Mouse (Mus musculus): ENCODE data around the gene Tmem163. TPM values are rescaled to one million over a fixed set of nuclear protein-coding genes. Genes with fewer than 3 reads are reported as not detected.

The Tmem163 gene
- polyA plus RNA-seq, 1 experiment from 2014 or later: 0.84 TPM

DNA sequence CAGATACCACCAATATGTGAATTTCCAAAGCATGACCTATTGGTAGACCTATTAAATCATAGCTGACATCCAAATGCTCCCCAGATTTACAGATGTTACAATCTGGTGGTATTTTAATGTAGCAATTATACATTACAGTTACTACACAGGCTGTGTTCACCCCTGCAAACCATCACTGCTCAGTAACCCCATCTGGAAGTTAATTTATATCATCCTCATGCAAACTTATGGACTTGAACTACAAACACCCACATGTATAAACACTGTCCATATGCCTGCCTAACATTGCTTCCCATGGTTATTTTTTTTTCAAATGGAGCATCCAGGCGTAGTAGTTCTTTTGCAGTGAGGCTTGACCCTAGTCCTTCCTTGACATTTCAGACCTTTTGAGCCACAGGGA lies 238.3 kb downstream of the Tmem163 start:
- peaks cover 28% of the 10 kb centered on the region for H3K4me1 ChIP-seq (replicated peaks; ENCODE audit: control insufficient read depth, insufficient read depth, low read length)
- 52% methylated on average over 1 of the region's 1 CpGs for WGBS
- no peaks in the 10 kb centered on the region for H3K9me3 ChIP-seq (ENCODE audit: control insufficient read depth, low read length)
- no peak overlapping the region for H3K4me3 ChIP-seq (ENCODE audit: low read depth, low read length)
- no peak for DNase-seq (ENCODE audit: low spot score)
- no peaks in the 10 kb centered on the region for H3K27me3 ChIP-seq (replicated peaks; ENCODE audit: control insufficient read depth, insufficient read depth, low read length)
- no peaks in the 10 kb centered on the region for H3K36me3 ChIP-seq (ENCODE audit: control insufficient read depth, insufficient read depth, low read length)
- H3K27ac ChIP-seq (ENCODE audit: low read depth): peak overlapping the region; percentile 54; the same call in 1 of the 2 replicates
- ATAC-seq (replicated peaks; ENCODE audit: low FRiP score, low TSS enrichment, low read depth): peak; percentile 33; the same call in 1 of the 2 replicates
- H3K4me2 ChIP-seq (ENCODE audit: low read length): no peak overlapping the region
- H3K9ac ChIP-seq (ENCODE audit: low read length): no peak overlapping the region

DNA sequence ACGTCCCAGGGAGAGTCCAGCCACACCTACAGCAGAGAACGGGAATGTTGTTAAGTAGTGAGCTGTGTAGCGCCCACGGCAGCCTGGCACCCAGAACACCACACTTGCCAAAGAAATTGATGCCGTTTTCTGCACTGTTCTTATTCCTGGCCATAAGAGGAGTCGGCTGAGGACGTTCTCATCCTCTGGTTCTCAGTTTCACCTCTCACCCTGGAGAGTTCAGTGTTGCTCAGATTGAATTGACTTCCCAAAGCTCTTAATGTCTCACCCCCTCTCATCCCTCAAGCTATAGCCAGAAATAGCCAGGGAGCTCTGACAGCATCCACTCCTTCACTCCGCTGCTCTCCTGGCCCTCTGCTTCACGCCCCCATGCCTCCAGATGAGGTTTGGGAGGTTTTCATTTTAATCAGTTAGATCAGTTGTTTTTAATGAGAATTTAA lies 239.9 kb downstream of the Tmem163 start:
- Histone ChIP-seq H3K27ac (ENCODE audit: low read depth) (peak overlapping the region; percentile 54; the same call in 1 of the 2 replicates), H3K27me3 (replicated peaks; ENCODE audit: control insufficient read depth, insufficient read depth, low read length) (no peaks in the 10 kb centered on the region), H3K4me3 (ENCODE audit: low read depth, low read length) (no peak overlapping the region), H3K4me2 (ENCODE audit: low read length) (no peak overlapping the region), H3K4me1 (replicated peaks; ENCODE audit: control insufficient read depth, insufficient read depth, low read length) (peaks cover 22% of the 10 kb centered on the region), H3K9me3 (ENCODE audit: control insufficient read depth, low read length) (no peaks in the 10 kb centered on the region), H3K36me3 (ENCODE audit: control insufficient read depth, insufficient read depth, low read length) (no peaks in the 10 kb centered on the region), H3K9ac (ENCODE audit: low read length) (no peak overlapping the region)
- no peak for ATAC-seq (replicated peaks; ENCODE audit: low FRiP score, low TSS enrichment, low read depth)
- 75% methylated on average over 9 of the region's 9 CpGs for WGBS
- no peak for DNase-seq (ENCODE audit: low spot score)

DNA sequence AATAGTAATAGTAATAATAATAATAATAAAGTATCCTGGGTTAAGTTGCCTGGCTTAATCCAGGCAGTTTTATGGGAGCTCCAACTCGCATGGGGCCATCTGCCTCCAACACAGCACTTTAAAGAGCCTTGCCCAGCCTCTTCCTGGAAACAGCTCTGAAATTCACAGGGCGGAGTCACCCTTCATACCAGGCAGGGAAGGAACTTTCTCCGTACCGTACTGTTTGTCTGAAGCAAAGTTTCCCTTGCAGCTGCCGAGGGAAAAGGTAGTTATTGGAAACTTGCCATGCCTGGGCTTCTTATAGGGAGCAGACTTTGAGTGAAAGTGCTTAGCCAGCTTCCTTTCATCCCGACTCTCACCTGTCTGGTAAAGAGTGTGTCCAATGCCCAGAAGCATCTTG lies 242.3 kb downstream of the Tmem163 start:
- H3K36me3 ChIP-seq (ENCODE audit: control insufficient read depth, insufficient read depth, low read length): no peaks in the 10 kb centered on the region
- no peaks in the 10 kb centered on the region for H3K9me3 ChIP-seq (ENCODE audit: control insufficient read depth, low read length)
- no peaks in the 10 kb centered on the region for H3K27me3 ChIP-seq (replicated peaks; ENCODE audit: control insufficient read depth, insufficient read depth, low read length)
- no peak overlapping the region for H3K4me2 ChIP-seq (ENCODE audit: low read length)
- no peak overlapping the region for H3K4me3 ChIP-seq (ENCODE audit: low read depth, low read length)
- DNase-seq (ENCODE audit: low spot score): no peak
- H3K9ac ChIP-seq (ENCODE audit: low read length): no peak overlapping the region
- ATAC-seq (replicated peaks; ENCODE audit: low FRiP score, low TSS enrichment, low read depth): no peak
- no peak overlapping the region for H3K27ac ChIP-seq (ENCODE audit: low read depth)
- WGBS: 48% methylated on average over 6 of the region's 6 CpGs
- H3K4me1 ChIP-seq (replicated peaks; ENCODE audit: control insufficient read depth, insufficient read depth, low read length): peaks cover 15% of the 10 kb centered on the region

Other genes starting within 250 kb of the Tmem163 start
- gene Acmsd, start 49.9 kb upstream of the Tmem163 start, polyA plus RNA-seq (2014; fragmentation: Nextera tagmentation; extraction: Ambion mirVana): 0.16 TPM in 1 of 2 replicates, not detected in the other
- gene Ccnt2, start 94.6 kb upstream of the Tmem163 start, polyA plus RNA-seq (2014; fragmentation: Nextera tagmentation; extraction: Ambion mirVana): 73.1 and 74.0 TPM in 2 replicates
- gene Map3k19, start 175.5 kb upstream of the Tmem163 start, polyA plus RNA-seq (2014; fragmentation: Nextera tagmentation; extraction: Ambion mirVana): not detected in 2 replicates
- gene Rab3gap1, start 189.2 kb upstream of the Tmem163 start, polyA plus RNA-seq (2014; fragmentation: Nextera tagmentation; extraction: Ambion mirVana): 22.8 and 25.3 TPM in 2 replicates

All from intestine, embryonic 14.5 days (tissue).